Mouse (Mus musculus) spleen, embryonic (tissue): ENCODE results near the gene Fezf2.

Experiments
- CTCF ChIA-PET: fragments of 350-600 bp; sonication (Branson Sonifier 250); formaldehyde crosslinking; loops from one replicate; lab custom pipeline; 2022; lab: Charles Lee

Fezf2 gene

DNA sequence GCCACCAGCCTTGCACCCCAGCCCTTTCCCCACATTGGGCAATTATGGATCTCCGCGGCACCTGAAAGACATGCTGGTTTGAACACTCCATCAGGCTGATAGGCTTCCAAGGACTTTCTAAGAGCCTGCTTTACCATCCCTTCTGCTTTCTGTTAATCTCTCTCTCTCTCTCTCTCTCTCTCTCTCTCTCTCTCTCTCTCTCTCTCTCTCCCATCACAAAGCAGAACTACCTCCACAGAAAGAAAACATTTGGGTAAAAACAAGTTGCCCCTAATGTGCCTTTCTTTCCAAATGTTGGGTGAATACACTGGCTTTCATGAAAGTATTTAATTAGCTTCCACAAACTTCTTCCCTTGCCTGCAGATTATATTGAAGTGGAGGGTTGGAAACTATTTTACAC, at the start of gene Fezf2:
TSS of gene Fezf2 (minus strand) at position 101 of the 400 bp plus-strand sequence.
- CTCF ChIA-PET: no interaction called here

DNA sequence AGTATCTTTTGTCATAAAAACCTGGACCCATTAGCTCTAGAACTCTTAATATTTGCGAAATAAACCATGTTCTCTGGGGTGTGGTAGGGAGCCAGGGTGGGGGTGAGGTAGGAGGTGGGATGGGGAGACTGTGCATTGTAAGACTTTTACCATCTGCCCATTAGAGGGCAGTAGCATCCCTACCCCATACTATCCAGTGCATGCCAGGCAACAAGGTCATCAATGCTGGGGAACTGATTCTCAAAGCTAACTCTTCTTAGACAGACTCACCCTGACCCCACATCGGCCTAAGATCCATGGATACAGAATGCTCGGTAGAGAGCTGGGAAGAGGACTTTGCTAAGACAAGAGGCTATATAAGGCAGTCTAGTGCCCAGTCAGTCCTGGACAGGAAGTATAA, 49.6 kb upstream of the Fezf2 start:
- CTCF ChIA-PET: no interaction called here

DNA sequence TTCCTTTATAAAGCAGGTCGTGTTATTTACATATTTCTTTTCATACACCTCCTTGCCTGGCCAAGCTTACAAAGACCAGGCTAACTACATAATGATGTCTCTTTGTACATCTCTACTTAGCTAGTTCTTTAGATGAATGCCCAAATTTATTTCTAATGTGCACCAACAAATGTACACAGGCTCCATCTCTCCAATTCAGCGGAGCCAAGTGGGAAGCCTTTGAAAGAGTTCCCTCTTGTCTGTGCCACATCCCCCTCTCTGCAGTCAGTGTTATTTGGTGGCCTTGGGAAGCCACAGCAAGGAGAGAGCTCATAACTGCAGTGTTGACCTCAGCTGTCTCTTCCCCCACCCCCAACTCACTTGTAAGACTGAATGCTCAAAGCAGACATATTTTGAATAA, 46.3 kb upstream of the Fezf2 start:
- CTCF ChIA-PET: no interaction called here

DNA sequence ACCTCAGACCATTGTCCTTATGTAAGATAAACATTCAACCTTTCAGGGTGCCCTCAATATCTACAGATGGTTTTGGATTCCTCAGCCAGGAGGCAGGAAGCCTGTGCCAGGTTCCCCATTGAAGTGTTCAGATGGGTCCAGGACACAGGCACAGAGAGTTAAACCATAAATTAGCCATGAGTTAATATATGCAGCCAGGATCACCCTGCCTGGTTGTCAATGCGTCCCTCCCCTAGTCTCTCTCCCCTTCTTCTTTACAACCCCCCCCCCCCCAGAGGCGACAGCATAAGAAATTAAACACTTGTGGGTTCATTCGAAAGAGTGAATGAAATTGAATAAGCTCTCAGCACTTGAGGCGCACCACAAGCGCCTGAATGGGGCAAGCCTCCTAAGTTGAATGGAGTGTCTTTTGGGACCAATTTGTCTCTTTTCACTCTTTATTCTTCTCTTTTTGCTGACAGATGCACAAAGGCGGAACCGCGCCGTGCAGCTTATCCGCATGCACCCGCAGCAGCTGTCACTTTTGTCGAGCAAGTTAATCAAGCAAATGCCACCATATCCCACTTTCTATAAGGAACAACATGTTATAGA, 45.4 kb upstream of the Fezf2 start:
- CTCF ChIA-PET: no interaction called here

DNA sequence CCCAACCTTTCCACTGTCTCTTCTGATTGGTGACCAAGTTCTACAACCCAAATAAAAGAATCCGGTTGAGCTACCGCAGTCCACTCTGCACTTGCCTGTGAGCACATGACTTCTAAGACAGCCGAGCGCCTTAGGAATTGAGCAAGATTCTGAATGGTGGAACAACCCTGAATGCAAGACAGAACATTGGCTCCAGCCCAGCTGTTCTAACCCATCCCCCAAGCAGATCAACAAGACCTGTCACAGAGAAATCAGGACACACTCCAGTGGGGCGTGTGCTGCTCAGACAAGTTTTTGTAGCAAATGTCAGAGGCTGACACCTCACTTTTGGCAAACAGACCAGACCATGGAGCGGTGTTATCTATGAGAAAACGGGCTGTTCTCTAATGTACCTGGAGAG, 43.2 kb upstream of the Fezf2 start:
- CTCF ChIA-PET: no interaction called here

DNA sequence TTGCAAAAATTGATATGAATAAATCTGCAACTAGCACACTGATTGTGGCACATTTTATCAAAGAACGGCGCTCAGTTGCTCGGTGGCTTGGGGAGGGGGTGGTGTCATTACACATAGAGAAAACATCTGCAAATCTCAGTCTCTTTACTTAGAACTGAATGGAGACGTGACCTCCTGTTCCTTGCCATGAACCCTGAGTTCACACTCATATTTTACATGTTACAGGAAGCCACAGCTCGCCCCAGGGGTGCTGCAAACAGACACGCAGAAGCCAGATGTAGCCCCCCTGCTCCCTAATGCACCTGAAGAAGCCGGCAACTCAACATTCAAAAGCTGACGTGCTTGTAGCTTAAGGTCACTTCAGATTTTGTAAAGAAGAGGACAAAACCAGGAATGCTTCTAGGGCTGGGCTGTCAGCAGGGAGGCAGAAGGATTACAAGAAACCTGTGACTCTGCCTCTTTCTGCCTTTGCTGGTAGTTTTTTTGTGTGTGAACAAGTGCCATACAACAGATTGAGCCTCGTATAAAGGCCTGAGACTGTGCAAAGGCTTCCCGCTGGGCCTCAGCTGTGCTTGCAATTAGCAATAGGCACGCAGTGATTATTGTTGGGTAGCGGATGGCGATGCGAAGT, 40.9 kb upstream of the Fezf2 start:
- CTCF ChIA-PET: no interaction called here

DNA sequence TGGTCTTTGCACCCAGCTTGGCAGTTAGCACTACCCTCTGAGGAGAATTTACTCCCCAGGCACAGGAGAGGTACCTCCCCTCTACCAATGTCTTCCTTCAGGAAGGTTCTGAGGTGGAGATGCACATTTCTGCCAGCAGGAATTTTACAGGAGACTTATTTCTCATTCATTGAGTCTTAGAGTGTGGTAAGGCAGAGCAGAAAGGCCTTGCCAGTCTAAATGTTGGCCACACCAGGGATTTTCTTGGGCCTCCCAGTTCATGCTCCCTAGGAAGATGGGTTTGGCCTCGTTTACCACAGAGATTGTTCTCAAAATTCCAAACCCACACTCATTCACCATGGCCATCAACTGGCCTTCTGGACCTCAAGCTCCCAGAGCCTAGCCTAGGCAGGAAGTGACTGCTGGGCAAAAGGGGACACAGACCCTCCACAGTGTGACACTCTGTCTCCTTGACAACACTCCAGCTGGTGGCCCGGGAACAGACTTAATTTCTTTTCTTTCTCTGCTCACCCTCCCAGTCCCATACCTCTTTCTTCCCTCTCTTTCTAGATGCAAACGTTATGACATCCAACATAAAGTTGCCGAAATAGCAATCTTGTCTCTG, 40.3 kb upstream of the Fezf2 start:
- CTCF ChIA-PET: no interaction called here

DNA sequence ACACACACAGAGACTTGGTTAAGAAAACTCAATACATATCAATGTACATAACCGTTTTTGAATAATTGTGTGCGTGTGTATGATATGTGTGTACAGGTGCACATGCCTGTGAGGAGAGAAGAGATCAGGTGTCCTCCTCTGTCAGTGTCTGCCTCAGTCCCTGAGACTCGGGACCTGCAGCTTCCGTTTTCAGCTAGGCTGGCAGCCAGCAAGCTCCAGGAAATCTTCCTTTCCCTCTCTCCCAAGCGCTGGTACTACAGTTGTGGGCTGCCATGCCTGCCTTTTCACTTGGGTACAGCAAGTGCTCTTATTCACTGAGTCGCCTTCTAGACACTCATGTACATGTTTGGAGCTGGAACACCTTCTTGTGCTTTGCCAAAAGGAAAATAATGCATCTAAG, 39.2 kb upstream of the Fezf2 start:
- CTCF ChIA-PET: no interaction called here

DNA sequence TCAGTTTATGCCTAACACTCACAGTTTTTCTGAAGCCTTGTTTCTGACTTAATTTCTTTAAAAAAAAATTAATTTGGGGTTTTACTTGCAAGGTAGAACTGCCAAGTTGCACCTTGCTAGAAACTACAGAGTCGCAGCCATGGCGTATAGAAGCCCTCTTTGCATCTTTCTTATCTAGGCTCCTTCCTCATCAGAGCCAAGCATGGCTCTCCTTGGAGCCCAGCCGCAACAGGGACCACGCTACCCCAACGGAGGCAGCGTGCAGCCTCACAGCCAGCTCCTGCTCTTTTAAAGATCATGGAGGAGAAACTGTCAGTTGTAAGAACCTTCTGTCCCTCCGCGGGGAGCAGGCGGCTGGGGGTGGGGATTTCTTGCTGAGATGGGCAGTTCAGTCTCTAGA, 29.9 kb upstream of the Fezf2 start:
- CTCF ChIA-PET: no interaction called here

DNA sequence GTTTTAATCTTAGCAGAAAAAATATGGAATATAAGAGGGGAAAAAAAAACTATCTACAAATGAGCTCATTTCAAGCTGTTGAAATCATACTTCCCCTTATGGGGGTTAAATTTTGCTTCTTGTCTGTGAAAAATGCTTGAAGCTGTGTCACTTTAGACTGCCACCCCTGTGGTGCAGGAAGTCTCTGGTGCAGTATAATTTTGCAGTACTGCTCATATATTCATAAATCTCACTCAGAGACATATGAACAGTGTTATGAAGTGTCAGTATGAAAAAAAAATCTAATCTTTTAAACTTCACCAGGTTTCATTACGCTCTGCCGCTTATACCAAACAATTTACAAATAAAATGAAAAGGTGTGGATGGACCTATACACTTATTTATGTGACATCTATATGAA, 29.3 kb upstream of the Fezf2 start:
- CTCF ChIA-PET: no interaction called here

DNA sequence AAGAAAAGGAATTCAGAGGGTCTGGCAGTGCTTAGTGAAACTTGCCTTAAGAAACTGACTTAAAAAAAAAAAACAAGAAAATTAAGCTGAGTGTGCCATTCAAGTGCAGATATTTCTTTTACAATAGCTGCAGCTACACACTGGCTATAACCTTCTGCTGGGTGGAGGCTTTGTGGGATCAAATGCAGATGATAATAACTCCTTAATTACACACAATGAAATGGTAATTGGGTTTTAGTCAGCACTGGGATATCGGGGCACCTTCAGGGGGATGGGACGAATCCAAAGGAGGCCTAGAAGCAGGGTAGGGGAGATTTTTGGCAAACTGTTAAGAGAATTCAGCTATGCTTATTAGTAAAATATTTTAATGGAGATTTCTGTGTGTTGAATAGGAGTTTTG, 27.5 kb upstream of the Fezf2 start:
- CTCF ChIA-PET: no interaction called here

DNA sequence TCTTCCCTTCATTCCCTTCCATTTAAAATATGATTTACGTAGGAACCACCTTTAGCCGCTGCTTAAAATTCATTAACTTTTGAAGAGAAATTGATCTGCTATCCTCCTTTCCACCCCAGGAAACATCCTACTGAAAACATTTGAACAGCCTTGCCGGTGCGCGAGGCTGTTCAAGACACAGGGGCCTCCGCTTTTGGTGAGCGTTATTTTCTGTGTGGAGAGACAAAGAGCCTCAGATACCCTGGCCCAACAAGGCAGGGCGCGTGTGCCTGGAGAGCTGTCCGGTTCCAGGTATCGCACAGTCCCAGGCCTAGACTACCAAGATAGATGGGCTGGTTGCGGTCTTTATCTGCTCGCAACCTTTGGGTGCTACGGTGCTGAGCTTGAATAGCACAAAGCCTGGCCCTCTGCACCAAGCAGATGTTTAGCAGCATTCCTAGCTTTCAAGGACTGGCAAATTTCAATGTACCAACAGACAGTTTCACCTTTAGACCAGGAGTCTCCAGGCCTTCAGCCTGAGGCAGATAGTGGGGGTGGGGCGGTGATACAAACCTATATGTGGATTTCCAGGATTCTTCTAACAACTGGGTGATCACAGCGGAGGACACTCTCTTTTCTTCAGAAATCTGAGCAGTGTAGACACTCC, 2.4 kb upstream of the Fezf2 start:
- CTCF ChIA-PET: no interaction called here

DNA sequence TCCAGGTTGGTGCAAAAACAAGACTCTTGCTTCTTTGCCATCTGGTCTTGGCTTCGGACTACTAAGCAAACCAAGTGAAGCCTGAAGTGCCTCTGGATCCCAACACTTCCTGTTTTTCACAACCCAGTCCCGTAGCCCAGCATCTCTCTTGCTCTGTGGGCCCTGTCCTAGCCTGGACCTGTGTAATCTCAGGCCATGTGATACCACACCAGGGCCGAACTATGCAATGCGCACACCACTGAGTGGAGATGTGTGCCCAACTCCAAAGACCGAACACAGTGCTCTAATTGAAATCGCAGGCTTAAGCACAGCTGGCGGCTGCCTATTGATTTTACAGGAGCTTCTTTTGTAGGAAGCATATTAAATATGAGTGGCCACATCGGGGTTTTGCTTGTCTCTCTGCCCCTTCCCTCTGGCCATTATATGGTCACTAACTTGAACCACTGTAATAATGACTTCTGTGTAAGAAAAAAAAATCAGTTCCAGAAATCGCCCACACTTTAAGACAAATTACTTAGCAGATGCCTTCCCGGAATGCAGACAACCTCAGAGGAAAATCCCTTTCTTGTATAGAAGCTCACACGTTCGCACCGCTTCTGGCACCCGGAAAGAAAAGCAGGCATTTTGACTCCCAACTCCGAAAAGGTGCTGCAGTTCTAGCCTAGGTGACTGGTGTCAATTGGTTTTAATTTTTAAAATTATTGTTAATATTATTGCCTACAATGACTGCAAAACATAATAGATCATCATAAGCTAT, 1.5 kb upstream of the Fezf2 start:
- CTCF ChIA-PET: no interaction called here

DNA sequence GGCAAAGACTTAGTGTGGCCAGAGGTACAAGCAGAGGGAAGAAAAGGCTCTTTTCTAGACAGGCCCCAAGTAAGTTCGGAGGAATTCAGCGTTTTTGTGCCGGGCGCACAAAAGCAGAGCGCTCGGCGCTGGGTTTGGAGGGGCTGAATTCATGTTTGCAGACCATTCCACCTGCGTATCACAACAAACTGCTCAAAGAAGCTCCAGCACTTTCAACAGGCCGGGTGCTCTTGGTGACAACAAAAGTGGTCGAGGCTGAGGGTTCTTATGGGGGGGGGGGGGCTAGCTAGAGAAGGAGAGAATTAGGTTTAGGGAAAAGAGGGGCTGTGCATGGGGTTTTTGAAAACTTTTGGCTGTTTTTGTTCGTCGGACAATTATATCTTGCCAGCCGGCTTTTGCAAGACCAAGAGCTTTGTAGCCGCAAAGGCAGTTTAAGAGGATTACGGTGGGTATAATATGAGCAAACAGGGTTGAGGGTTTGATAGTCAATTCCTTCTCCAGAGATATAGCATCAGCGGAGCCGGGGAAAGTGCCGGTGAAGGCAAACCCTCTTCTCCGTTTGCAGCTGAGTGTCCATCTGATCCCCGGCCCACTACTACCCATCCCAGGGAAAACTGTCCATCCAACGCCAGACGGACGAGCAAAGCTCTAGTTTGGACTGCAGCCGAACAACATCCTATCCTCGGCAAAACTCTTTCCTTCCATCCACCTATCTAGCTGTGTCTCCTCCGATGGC, 956 bp downstream of the Fezf2 start:
- CTCF ChIA-PET: no interaction called here

DNA sequence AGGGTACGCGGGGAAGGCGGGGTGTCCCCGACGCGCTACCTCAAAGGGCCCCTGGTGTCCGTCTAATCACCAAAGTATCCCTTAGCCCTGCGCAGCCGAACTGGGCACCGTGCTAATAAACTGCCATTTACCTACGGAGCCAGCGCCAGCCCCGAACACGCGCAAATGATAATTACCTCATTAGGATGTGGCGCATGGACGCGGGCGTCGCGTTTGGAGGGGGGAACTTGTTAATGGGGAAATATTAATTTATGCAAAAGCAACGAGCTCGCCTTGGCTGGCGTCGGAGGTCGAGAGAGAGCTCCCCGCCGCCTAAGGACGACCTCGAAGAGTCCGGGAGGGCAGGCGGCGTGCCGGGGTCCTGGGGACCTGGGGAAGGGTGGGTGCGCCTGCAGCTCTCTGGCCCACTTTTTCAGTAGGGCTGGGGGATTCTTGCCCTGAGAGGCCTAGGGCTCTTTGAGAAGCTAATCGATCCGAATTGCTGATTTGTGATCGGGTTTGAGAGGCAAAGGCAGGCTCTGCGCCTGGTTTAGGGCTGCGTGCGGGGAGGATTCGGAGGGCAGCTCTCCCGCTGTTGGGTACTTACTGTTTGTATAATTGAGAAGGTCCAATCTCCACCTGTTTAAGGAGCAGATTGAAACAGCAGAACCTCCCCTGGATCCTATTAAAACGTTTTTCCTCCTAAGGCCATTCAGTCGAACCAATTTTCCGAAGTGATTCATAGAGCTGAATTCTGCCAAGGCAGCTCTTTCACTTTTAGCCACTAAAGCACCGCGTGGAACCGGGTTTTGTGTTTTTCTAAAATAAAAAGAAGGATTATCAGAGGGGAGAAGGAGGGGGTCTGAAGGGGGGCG, 1.8 kb downstream of the Fezf2 start:
- CTCF ChIA-PET: no interaction called here

DNA sequence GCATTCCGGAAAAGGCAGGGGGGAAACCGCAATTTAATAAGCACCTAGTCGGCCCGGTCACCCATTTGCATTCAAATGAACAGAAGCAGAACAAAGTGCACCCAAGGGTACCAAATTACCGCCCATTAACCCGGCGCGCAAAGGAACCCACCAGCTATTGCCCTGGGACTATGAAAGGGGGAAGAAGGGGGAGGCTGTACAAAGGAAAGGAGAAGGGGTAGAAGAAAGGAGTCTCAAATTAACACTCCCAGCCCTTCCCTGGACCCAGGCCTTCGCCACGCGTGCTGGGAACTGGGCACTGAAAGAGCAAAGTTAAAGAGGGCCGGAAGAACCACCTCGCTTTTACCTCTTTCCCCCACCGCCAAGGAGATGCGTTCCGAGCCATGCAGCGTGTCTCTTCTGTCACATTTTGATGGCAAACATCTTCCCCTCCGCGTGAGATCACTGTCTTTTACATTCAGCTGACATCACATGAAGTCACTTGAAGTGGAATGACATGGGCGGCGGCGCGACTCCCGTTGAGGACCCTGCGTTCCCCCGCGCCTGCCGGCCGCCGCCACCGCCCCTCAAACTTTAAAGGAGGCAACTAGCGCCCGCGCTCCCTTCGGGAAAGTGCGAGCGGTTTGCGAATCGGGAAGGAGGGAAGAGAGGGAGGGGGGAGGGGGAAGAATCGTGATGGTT, 2.6 kb downstream of the Fezf2 start:
- CTCF ChIA-PET: no interaction called here

DNA sequence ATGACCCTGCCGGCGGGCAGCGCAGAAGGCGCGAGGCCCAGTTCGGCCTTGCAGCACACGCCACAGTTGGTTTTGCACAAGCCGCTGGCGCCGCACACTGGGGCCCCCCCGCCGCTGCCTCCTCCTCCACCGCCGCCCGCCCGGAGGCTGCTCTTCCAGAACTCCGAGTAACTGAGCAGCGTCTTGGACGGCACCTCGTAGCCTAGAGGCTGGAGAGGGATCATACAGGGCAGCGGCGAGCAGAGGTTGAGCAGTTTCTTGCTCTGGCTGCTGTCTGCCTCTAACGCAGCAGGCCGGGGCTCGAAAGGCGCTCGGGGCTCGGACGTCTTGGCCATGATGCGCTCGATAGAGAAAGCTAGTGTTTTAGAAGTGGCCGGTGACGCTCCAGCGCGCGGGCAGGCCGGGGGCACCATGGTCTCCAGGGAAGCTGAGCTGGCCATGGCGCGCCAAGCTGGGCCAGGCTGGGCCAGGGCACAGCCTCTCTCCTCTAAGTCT, 3.2 kb downstream of the Fezf2 start:
- CTCF ChIA-PET: no interaction called here

DNA sequence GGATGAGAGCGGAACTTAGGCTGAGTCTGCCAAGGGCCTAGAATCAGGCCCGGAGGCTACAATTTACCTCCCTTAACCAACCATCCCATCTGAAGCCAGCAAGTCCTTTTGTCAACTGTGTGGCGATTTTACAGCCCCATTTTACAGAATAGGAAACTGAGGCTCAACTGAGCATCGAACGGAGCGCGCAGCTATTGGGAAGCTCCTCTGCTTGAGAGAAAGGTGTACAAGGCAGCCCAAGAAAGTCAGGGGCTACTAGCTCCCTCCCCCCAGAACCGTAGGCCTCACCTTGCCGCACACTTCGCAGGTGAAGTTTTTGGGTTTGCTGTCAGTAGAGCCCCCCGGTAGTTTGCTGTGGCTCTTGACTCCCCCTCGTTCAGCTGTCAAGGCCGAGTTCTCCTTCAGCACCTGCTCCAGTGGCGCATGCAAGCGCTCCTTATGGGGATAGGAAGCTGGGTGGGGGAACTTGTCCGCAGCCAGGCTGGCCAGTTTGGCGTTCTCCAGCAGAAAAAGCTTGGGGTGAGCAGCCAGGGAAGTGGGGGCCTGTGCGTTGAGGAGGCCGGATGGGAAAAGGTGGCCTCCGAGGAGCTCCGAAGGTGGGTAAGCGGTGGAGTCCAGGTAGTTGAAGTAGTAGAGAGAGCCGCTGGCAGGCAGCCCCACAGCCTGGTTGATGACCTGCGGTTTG, 3.8 kb downstream of the Fezf2 start:
- CTCF ChIA-PET: no interaction called here

DNA sequence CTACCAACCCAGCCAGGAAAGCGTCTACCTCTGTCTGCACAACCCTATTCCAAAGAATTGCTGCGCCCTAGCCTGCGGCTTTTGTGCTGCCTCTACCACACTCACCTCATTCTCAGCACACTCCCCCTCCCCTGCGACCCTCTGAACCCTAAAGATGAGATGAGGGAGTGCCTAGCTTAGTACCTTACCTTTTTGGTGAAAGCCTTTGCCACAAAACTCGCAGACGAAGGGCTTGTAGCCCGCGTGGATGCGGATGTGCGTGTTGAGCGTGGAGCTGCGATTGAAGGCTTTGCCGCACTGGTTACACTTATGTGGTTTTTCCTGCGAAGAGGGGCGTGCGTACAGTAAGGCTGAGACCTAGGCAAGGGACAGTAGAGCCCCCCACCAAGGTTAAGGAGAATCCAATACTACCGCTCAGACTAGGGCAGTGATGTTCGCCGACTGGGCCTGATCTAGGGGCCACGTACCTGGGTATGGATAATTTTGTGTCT, 4.5 kb downstream of the Fezf2 start:
- CTCF ChIA-PET: no interaction called here
